ENCODE assay signal across 8 mouse cellular contexts in genomic region chr19:8989066-8989566, GRCm38 (mm10). TPM values are rescaled to one million over a fixed set of nuclear protein-coding genes. Genes with fewer than 3 reads are reported as not detected.
DNase-seq lines count a peak whose midpoint lies in the region; ATAC-seq and TF ChIP-seq lines count a peak whose summit lies in the region.

Gene Ahnak, plus strand, starts transcription at chr19:8989284.

- peak within 1 kb of the TSS; percentile 100 for H3K27ac ChIP-seq in embryonic facial prominence, embryonic 13.5 days
- peak within 1 kb of the TSS; percentile 93 for H3K27ac ChIP-seq in heart, embryonic 13.5 days (replicated peaks)
- peak within 1 kb of the TSS; percentile 94 for H3K27ac ChIP-seq in kidney, postnatal 0 days
- peak within 1 kb of the TSS; percentile 64 for H3K27ac ChIP-seq in liver, postnatal 0 days (ENCODE audit: low read depth)

- H3K36me3 ChIP-seq in embryonic facial prominence, embryonic 13.5 days = no peaks in the 10 kb centered on the region
- no peaks in the 10 kb centered on the region for H3K36me3 ChIP-seq in heart, embryonic 13.5 days
- no peaks in the 10 kb centered on the region for H3K36me3 ChIP-seq in kidney, postnatal 0 days (ENCODE audit: insufficient read depth, low read length)
- H3K36me3 ChIP-seq in liver, postnatal 0 days (replicated peaks; ENCODE audit: insufficient read depth, low read length) = no peaks in the 10 kb centered on the region

- peak within 1 kb of the TSS; percentile 79 for H3K4me2 ChIP-seq in embryonic facial prominence, embryonic 13.5 days
- H3K4me2 ChIP-seq in heart, embryonic 13.5 days = peak within 1 kb of the TSS; percentile 71
- H3K4me2 ChIP-seq in kidney, postnatal 0 days (ENCODE audit: low read length) = peak within 1 kb of the TSS; percentile 90
- peak within 1 kb of the TSS; percentile 91 for H3K4me2 ChIP-seq in liver, postnatal 0 days (ENCODE audit: low read depth, low read length)

- H3K4me1 ChIP-seq in embryonic facial prominence, embryonic 13.5 days = peaks cover 66% of the 10 kb centered on the region
- peaks cover 85% of the 10 kb centered on the region for H3K4me1 ChIP-seq in heart, embryonic 13.5 days
- H3K4me1 ChIP-seq in kidney, postnatal 0 days (replicated peaks; ENCODE audit: insufficient read depth, low read length) = peaks cover 31% of the 10 kb centered on the region
- peaks cover 44% of the 10 kb centered on the region for H3K4me1 ChIP-seq in liver, postnatal 0 days (ENCODE audit: insufficient read depth)

- WGBS in embryonic facial prominence, embryonic 13.5 days = under 1% methylated on average over 42 of the region's 42 CpGs
- under 1% methylated on average over 39 of the region's 42 CpGs for WGBS in heart, embryonic 13.5 days
- 0% methylated on average over 31 of the region's 42 CpGs for WGBS in kidney, postnatal 0 days
- WGBS in liver, postnatal 0 days (ENCODE audit: insufficient replicate concordance) = under 1% methylated on average over 41 of the region's 42 CpGs

- peak within 1 kb of the TSS; percentile 91 for H3K4me3 ChIP-seq in embryonic facial prominence, embryonic 13.5 days
- peak within 1 kb of the TSS; percentile 71 for H3K4me3 ChIP-seq in heart, embryonic 13.5 days
- H3K4me3 ChIP-seq in kidney, postnatal 0 days (replicated peaks; ENCODE audit: low read depth, low read length) = peak within 1 kb of the TSS; percentile 79
- peak within 1 kb of the TSS; percentile 57 for H3K4me3 ChIP-seq in liver, postnatal 0 days (ENCODE audit: low read depth, low read length)

- no peaks in the 10 kb centered on the region for H3K9me3 ChIP-seq in embryonic facial prominence, embryonic 13.5 days
- H3K9me3 ChIP-seq in heart, embryonic 13.5 days = no peaks in the 10 kb centered on the region
- no peaks in the 10 kb centered on the region for H3K9me3 ChIP-seq in kidney, postnatal 0 days (replicated peaks; ENCODE audit: low read length)
- no peaks in the 10 kb centered on the region for H3K9me3 ChIP-seq in liver, postnatal 0 days (ENCODE audit: low read length)

- TF ChIP-seq CTCF in kidney, postnatal 0 days (IDR thresholded peaks at IDR 0.05; ENCODE audit: low read depth) = no peak
- TF ChIP-seq CTCF in liver, postnatal 0 days (IDR thresholded peaks at IDR 0.05; ENCODE audit: low read depth) = no peak

- ATAC-seq in embryonic facial prominence, embryonic 13.5 days (ENCODE audit: insufficient number of reproducible peaks, insufficient read depth, low FRiP score, low TSS enrichment, low read depth) = peak; percentile 49
- ATAC-seq in heart, embryonic 13.5 days (ENCODE audit: extremely low read depth, insufficient number of reproducible peaks, low FRiP score, low TSS enrichment) = peak; percentile 16; the same call in 1 of the 2 replicates
- peak; percentile 64 for ATAC-seq in kidney, postnatal 0 days (replicated peaks; ENCODE audit: low FRiP score, low read depth)
- ATAC-seq in liver, postnatal 0 days = peak; percentile 53
- no peak for ATAC-seq in neutrophil, adult 5-6 weeks (ENCODE audit: extremely low read depth, insufficient number of reproducible peaks, low FRiP score, poor library complexity, severe bottlenecking)

- H3K27me3 ChIP-seq in embryonic facial prominence, embryonic 13.5 days = no peaks in the 10 kb centered on the region
- no peaks in the 10 kb centered on the region for H3K27me3 ChIP-seq in heart, embryonic 13.5 days (replicated peaks)
- no peaks in the 10 kb centered on the region for H3K27me3 ChIP-seq in kidney, postnatal 0 days (ENCODE audit: insufficient read depth, low read length)
- H3K27me3 ChIP-seq in liver, postnatal 0 days (ENCODE audit: insufficient read depth, low read length) = peaks cover 16% of the 10 kb centered on the region

- TF ChIP-seq EP300 in liver, postnatal 0 days (IDR thresholded peaks at IDR 0.05; ENCODE audit: low read depth) = no peak

- DNase-seq in urinary bladder, adult 18-20 months (ENCODE audit: low spot score in 2 of 2) = peak; percentile 83 to 87
- DNase-seq in urinary bladder, postnatal 10 days (ENCODE audit: low spot score) = no peak
- peak; percentile 79 for DNase-seq in kidney, postnatal 0 days (ENCODE audit: low spot score)
- DNase-seq in liver, postnatal 0 days = peak; percentile 74
- no peak for DNase-seq in right cerebral cortex, postnatal 4 days

- H3K9ac ChIP-seq in embryonic facial prominence, embryonic 13.5 days = peak within 1 kb of the TSS; percentile 97
- peak within 1 kb of the TSS; percentile 90 for H3K9ac ChIP-seq in heart, embryonic 13.5 days
- H3K9ac ChIP-seq in kidney, postnatal 0 days (ENCODE audit: low read depth, low read length) = peak within 1 kb of the TSS; percentile 86
- H3K9ac ChIP-seq in liver, postnatal 0 days (replicated peaks) = peak within 1 kb of the TSS; percentile 64

RNA-seq across cellular contexts. Expression of gene Ahnak, which starts in this region (rescaled TPM):
- 51.0 and 57.8 TPM in 2 replicates for polyA plus RNA-seq in embryonic facial prominence, embryonic 13.5 days (2015; fragmentation: Nextera tagmentation; extraction: Ambion mirVana)
- polyA plus RNA-seq in heart, embryonic 13.5 days (2015; fragmentation: Nextera tagmentation; extraction: Ambion mirVana) = 22.8 TPM in 2 replicates
- 22.5 and 27.5 TPM in 2 replicates for polyA plus RNA-seq in kidney, postnatal 0 days (2015; fragmentation: Nextera tagmentation; extraction: Ambion mirVana)
- polyA plus RNA-seq in liver, postnatal 0 days (2015; fragmentation: Nextera tagmentation; extraction: Ambion mirVana) = 3.5 and 4.0 TPM in 2 replicates
- 181 and 193 TPM in 2 replicates for total RNA-seq in neutrophil, adult 5-6 weeks (2017)

Comparison
In these comparisons a context has a peak if more than half of its experiments do, and no peak if none do; other contexts are left out.
1. DNase-seq: peak in urinary bladder, adult 18-20 months (2 of 2), kidney, postnatal 0 days (single experiment) and liver, postnatal 0 days (single experiment); none in urinary bladder, postnatal 10 days (single experiment) and right cerebral cortex, postnatal 4 days (single experiment).
2. Peak in every context shown above with its lines, with median percentiles within 50 percentile points of each other: H3K27ac ChIP-seq, H3K4me2 ChIP-seq, H3K4me3 ChIP-seq and H3K9ac ChIP-seq.